11 mouse cellular contexts compared by ENCODE assay signal in the genomic region with DNA sequence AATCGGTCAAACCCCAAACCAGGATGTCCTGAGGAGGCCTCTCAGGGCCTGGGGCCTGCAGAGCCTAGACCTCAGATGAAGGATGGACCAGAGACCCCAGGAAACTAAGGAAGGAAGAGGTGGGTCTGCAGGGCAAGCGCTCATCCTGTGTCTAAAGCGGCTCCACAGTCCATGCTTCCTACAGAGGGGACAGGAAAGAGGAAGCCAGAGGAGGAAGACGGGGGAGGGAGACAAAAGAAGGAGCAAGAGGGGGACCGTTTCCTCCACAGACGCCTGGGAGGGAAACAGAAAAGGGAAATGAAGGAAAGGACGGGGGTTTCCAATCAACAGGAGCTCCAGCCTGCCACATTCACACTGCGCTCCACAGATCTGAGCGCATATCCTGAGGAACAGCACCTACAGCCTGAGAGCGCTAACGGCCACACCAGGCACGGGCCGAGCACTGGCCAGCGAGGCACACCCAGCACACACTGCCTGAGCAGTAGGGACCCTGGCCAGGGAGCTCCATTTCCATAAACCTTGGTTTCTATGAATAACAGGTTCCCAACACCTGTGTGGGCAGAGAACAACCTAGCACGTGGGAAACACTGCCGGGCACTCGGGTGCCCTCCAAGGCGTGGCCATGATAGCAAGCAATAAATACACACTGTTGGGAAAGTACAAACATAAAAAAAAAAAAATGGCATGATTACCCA.
DNase-seq lines count a peak whose midpoint lies in the region; ATAC-seq and TF ChIP-seq lines count a peak whose summit lies in the region.
"Had no signal": no experiment of that assay in that cellular context is flagged by ENCODE, and none has a peak within 500 bp of the region (broad histone marks: within the 10 kb centered on the region; RNA-seq: fewer than 3 reads in every experiment).

No protein-coding gene starts in this region.

- no peaks in the 10 kb centered on the region for H3K36me3 ChIP-seq in lung, embryonic 14.5 days (ENCODE audit: insufficient read depth)
- H3K36me3 ChIP-seq in heart, embryonic 13.5 days: peaks cover 13% of the 10 kb centered on the region
- peaks cover 3% of the 10 kb centered on the region; the same call in 1 of the 2 replicates for H3K36me3 ChIP-seq in neural tube, embryonic 15.5 days
- H3K36me3 ChIP-seq in forebrain, embryonic 12.5 days (replicated peaks): peaks cover 12% of the 10 kb centered on the region

- H3K9me3 ChIP-seq in lung, embryonic 14.5 days (ENCODE audit: low read depth, low read length): no peaks in the 10 kb centered on the region
- no peaks in the 10 kb centered on the region for H3K9me3 ChIP-seq in heart, embryonic 13.5 days
- no peaks in the 10 kb centered on the region for H3K9me3 ChIP-seq in neural tube, embryonic 15.5 days (replicated peaks)
- no peaks in the 10 kb centered on the region for H3K9me3 ChIP-seq in forebrain, embryonic 12.5 days

- no peak overlapping the region for H3K4me3 ChIP-seq in lung, embryonic 14.5 days (ENCODE audit: low read depth, low read length)
- no peak overlapping the region for H3K4me3 ChIP-seq in heart, embryonic 13.5 days
- H3K4me3 ChIP-seq in neural tube, embryonic 15.5 days (replicated peaks): no peak overlapping the region
- H3K4me3 ChIP-seq in forebrain, embryonic 12.5 days (replicated peaks): no peak overlapping the region

- no peaks in the 10 kb centered on the region for H3K27me3 ChIP-seq in lung, embryonic 14.5 days (ENCODE audit: insufficient read depth, low read length)
- no peaks in the 10 kb centered on the region for H3K27me3 ChIP-seq in heart, embryonic 13.5 days (replicated peaks)
- no peaks in the 10 kb centered on the region for H3K27me3 ChIP-seq in neural tube, embryonic 15.5 days (replicated peaks)
- H3K27me3 ChIP-seq in forebrain, embryonic 12.5 days: no peaks in the 10 kb centered on the region

- ATAC-seq in lung, embryonic 14.5 days (ENCODE audit: insufficient read depth): peak; percentile 68; the same call in 1 of the 2 replicates
- no peak for ATAC-seq in heart, embryonic 13.5 days (ENCODE audit: extremely low read depth, insufficient number of reproducible peaks, low FRiP score, low TSS enrichment)
- ATAC-seq in monocyte, adult 5-6 weeks (replicated peaks; ENCODE audit: insufficient number of reproducible peaks, low FRiP score, low TSS enrichment, poor library complexity, severe bottlenecking): peak; percentile 62
- no peak for ATAC-seq in neural tube, embryonic 15.5 days (ENCODE audit: low FRiP score)
- no peak for ATAC-seq in forebrain, embryonic 12.5 days (ENCODE audit: low FRiP score)

- TF ChIP-seq CTCF in lung, embryonic 14.5 days (IDR thresholded peaks at IDR 0.05; ENCODE audit: low read depth): no peak

- 73% methylated on average over 18 of the region's 18 CpGs for WGBS in lung, embryonic 14.5 days
- WGBS in heart, embryonic 13.5 days: 67% methylated on average over 18 of the region's 18 CpGs
- WGBS in neural tube, embryonic 15.5 days: 80% methylated on average over 18 of the region's 18 CpGs
- 88% methylated on average over 18 of the region's 18 CpGs for WGBS in forebrain, embryonic 12.5 days

- intact Hi-C loops in gastrocnemius, postnatal 14 days (cut with DNase I; ENCODE audit: low total_unique reads): no loop called here

- H3K9ac ChIP-seq in lung, embryonic 14.5 days: no peak overlapping the region
- H3K9ac ChIP-seq in heart, embryonic 13.5 days: no peak overlapping the region
- no peak overlapping the region for H3K9ac ChIP-seq in neural tube, embryonic 15.5 days (replicated peaks)
- no peak overlapping the region for H3K9ac ChIP-seq in forebrain, embryonic 12.5 days

- peak; percentile 51 for DNase-seq in lung, embryonic 14.5 days
- DNase-seq in lung, postnatal 14 days: no peak
- DNase-seq in kidney, postnatal 14 days: peak; percentile 59
- no peak for DNase-seq in gastrocnemius, postnatal 14 days
- DNase-seq: cerebellum, postnatal 25 days; midbrain, embryonic 14.5 days; retina, postnatal 1 day had no signal

- 0 out of 2 replicates have a peak overlapping the region, but pooled peaks have one; percentile 54 for H3K27ac ChIP-seq in lung, embryonic 14.5 days (ENCODE audit: low read depth)
- H3K27ac ChIP-seq in heart, embryonic 13.5 days (replicated peaks): peak overlapping the region; percentile 66
- H3K27ac ChIP-seq in neural tube, embryonic 15.5 days (replicated peaks): no peak overlapping the region
- no peak overlapping the region for H3K27ac ChIP-seq in forebrain, embryonic 12.5 days

- no peaks in the 10 kb centered on the region for H3K4me1 ChIP-seq in lung, embryonic 14.5 days (ENCODE audit: insufficient read depth)
- H3K4me1 ChIP-seq in heart, embryonic 13.5 days: peaks cover 23% of the 10 kb centered on the region
- H3K4me1 ChIP-seq in neural tube, embryonic 15.5 days: peaks cover 25% of the 10 kb centered on the region
- H3K4me1 ChIP-seq in forebrain, embryonic 12.5 days: peaks cover 10% of the 10 kb centered on the region

- no peak overlapping the region for H3K4me2 ChIP-seq in lung, embryonic 14.5 days
- H3K4me2 ChIP-seq in heart, embryonic 13.5 days: no peak overlapping the region
- no peak overlapping the region for H3K4me2 ChIP-seq in neural tube, embryonic 15.5 days
- H3K4me2 ChIP-seq in forebrain, embryonic 12.5 days: no peak overlapping the region

Comparison
In these comparisons a context has a peak if more than half of its experiments do, and no peak if none do; other contexts are left out.
1. DNase-seq: peak in lung, embryonic 14.5 days (single experiment) and kidney, postnatal 14 days (single experiment); none in lung, postnatal 14 days (single experiment) and gastrocnemius, postnatal 14 days (single experiment).
2. ATAC-seq: peak in lung, embryonic 14.5 days (single experiment) and monocyte, adult 5-6 weeks (single experiment); none in heart, embryonic 13.5 days (single experiment), neural tube, embryonic 15.5 days (single experiment) and forebrain, embryonic 12.5 days (single experiment).
3. H3K27ac ChIP-seq: peak in lung, embryonic 14.5 days (single experiment) and heart, embryonic 13.5 days (single experiment); none in neural tube, embryonic 15.5 days (single experiment) and forebrain, embryonic 12.5 days (single experiment).